Mouse (Mus musculus) c-Kit-negative CD71-positive TER-119-positive erythroid progenitor cells, embryonic 14.5 days (primary cell): ENCODE measurements at regions not wholly inside any gene's neighbourhood (a gene's known extent, or its start where the extent isn't known, plus 50 kb on each side); places are given as distances from the start of the nearest gene placed in this dataset.

Experiments used
- DNase-seq: peaks from one replicate; pipeline ENCODE4 v3.0.0-alpha.2; 2013; ENCODE audit warnings: low read depth, low spot score

GRCm38 (mm10) chr14:54099360-54099759, 154.5 kb downstream of the Dad1 start:
- DNase-seq: no peak

GRCm38 (mm10) chr14:54098122-54098775, 155.7 kb downstream of the Dad1 start:
- no peak for DNase-seq

GRCm38 (mm10) chr14:54097026-54097425, 156.9 kb downstream of the Dad1 start:
- DNase-seq: no peak

GRCm38 (mm10) chr14:54092444-54092843, 161.5 kb downstream of the Dad1 start:
- no peak for DNase-seq

GRCm38 (mm10) chr14:54086660-54087059, 167.2 kb downstream of the Dad1 start:
- no peak for DNase-seq

- no peak for DNase-seq
Measured at GRCm38 (mm10) chr14:54074659-54075058, 179.2 kb downstream of the Dad1 start.

GRCm38 (mm10) chr14:54072283-54072912, 181.5 kb downstream of the Dad1 start:
- no peak for DNase-seq

GRCm38 (mm10) chr14:54070240-54070639, 183.7 kb downstream of the Dad1 start:
- DNase-seq: peak; percentile 31

GRCm38 (mm10) chr14:54068684-54069083, 185.2 kb downstream of the Dad1 start:
- DNase-seq: peak; percentile 19

GRCm38 (mm10) chr14:54065466-54065865, 188.4 kb downstream of the Dad1 start:
- no peak for DNase-seq

- DNase-seq: peak; percentile 49
Measured at GRCm38 (mm10) chr14:54064541-54065402, 189.1 kb downstream of the Dad1 start.

GRCm38 (mm10) chr14:54061570-54061969, 192.3 kb downstream of the Dad1 start:
- no peak for DNase-seq

- no peak for DNase-seq
Measured at GRCm38 (mm10) chr14:54059776-54060175, 194.1 kb downstream of the Dad1 start.

GRCm38 (mm10) chr14:54059096-54059495, 194.8 kb downstream of the Dad1 start:
- no peak for DNase-seq

GRCm38 (mm10) chr14:54056691-54057090, 197.2 kb downstream of the Dad1 start:
- DNase-seq: no peak

GRCm38 (mm10) chr14:54055390-54055789, 198.5 kb downstream of the Dad1 start:
- no peak for DNase-seq

- no peak for DNase-seq
Measured at GRCm38 (mm10) chr14:54042286-54042685, 211.6 kb downstream of the Dad1 start.

- no peak for DNase-seq
Measured at GRCm38 (mm10) chr14:54040644-54041043, 213.3 kb downstream of the Dad1 start.

GRCm38 (mm10) chr14:54034516-54034915, 219.4 kb downstream of the Dad1 start:
- no peak for DNase-seq

- no peak for DNase-seq
Measured at GRCm38 (mm10) chr14:54023552-54023951, 230.4 kb downstream of the Dad1 start.

- no peak for DNase-seq
Measured at GRCm38 (mm10) chr14:54021443-54021842, 232.5 kb downstream of the Dad1 start.

- no peak for DNase-seq
Measured at GRCm38 (mm10) chr14:54014628-54015027, 239.3 kb downstream of the Dad1 start.
